Mouse (Mus musculus) left cerebral cortex, adult 8-10 months (tissue): ENCODE data around the gene Cacna2d1. TPM values are rescaled to one million over a fixed set of nuclear protein-coding genes. Genes with fewer than 3 reads are reported as not detected.

ENCODE experiments used
- DNase-seq, 2 experiments: peaks; one replicate each; pipeline ENCODE4 v3.0.0; 2022; ENCODE audit warnings: low spot score in 2 of 2
- total RNA-seq, 4 experiments: library from RNA; stranded (reverse); gene quantifications; 2 replicates each; pipeline ENCODE4 v1.2.4; 2022

Cacna2d1 gene
- total RNA-seq, 4 experiments from 2014 or later = 146 to 167 (median 156) TPM

DNA sequence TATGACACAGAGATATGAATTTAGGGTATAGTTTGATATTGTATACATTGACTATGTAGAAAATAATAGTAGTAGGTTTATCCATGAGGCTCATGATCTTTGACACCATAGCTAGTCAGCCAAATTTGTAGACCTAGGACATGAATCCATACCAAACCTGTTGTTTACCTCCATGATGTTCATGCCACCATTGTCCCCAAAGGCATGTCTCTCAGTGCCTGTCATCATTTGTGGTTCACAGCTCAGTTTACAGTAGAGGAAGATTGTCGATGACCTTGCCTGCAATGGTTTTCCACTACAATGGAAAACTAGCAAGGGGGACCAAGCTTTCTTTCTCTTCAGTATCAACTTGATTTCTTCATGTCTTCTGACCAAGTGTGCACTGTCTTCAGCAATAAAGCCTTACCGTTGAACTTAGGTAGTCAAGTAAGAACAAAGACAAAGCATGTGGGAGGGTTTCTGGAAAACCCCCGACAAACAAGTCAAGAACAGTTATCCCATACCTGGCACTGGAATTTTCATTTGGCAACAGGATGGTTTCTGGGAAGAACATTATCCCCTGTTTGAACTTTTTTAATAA, 441.9 kb downstream of the Cacna2d1 start:
- no peak for DNase-seq

DNA sequence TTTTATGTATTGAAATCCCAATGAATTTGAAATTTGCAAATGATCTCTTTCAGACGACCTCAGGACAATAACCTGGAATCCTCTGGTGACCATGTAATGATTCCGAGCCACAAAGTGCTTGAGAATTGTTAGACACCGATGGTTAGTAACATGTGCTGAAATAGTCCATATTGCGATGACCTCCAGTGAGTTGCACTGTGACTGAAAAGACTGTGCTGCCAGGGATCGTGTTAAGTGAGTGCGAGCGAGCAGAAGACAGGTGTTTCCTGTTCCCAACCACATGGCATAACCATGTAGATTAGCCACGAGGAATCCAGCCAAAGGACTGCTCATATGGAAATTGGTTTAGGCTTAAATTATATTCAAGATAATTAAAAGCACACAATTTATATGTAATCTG, 475.5 kb downstream of the Cacna2d1 start:
- no peak for DNase-seq

GRCm38 (mm10) chr5:16414693-16415092, 480.2 kb downstream of the Cacna2d1 start:
- no peak for DNase-seq

DNA sequence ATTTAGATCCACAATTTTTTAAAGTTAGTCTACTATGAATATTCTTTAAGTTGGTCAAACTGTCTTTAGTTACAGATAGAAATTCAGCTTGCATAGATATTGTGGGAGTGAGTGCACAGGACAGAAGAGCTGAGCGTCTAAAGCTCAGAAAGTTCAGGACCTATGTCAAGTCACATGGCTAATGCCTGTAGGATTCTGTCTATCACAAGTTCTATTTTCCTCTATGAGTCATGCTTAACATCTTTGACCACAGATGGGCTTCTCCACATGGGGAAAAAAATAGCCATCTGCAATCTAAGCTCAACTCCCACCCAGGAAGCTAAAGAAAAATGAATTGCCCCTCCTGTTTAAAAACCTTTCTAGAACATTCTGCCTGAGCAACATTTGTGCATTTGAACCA, 483.5 kb downstream of the Cacna2d1 start:
- no peak for DNase-seq

DNA sequence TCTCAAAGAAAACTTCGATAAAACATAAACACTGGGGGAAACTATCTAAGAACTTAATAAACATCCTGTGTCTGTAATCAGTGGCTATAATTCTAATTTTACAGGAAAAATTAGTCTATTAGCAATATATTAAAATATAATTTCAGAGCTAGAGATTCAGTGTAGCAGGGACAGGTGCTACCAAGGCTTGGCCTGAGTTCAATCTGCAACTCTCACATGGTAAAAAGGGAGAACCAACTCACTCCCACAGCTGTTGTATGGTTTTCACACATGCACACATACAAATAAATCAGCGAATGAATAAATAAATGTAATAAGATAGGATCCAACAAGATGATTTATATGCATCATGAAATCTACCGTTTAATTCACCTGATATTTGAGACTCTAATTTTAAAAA, 484.0 kb downstream of the Cacna2d1 start:
- DNase-seq = no peak

Other genes with a start within 250 kb of the Cacna2d1 start
- gene Speer4c, start 220.4 kb upstream of the Cacna2d1 start, total RNA-seq = not detected